Mouse (Mus musculus): ENCODE measurements around the gene Celsr1. TPM values are rescaled to one million over a fixed set of nuclear protein-coding genes. Genes with fewer than 3 reads are reported as not detected.
A peak's percentile ranks its signal among the peaks of the same experiment; 100 is the strongest.

Gene Celsr1
- polyA plus RNA-seq, 1 experiment = not detected

GRCm38 (mm10) chr15:86032811-86033190 lies 776 bp downstream of the Celsr1 start:
- 2% methylated on average over 38 of the region's 38 CpGs for WGBS
- Histone ChIP-seq H3K4me1 (ENCODE audit: control insufficient read depth, insufficient read depth, low read length) (peaks cover 21% of the 10 kb centered on the region), H3K27ac (ENCODE audit: insufficient read depth, low read depth, low read length) (no peak overlapping the region), H3K4me3 (ENCODE audit: insufficient read depth, low read depth, low read length) (peak overlapping the region; percentile 40)
- peak; percentile 24; the same call in 1 of the 2 replicates for TF ChIP-seq CTCF (IDR thresholded peaks at IDR 0.05; ENCODE audit: insufficient read depth, low read depth, low read length)
- TF ChIP-seq POLR2A (IDR thresholded peaks at IDR 0.05; ENCODE audit: insufficient read depth, low read depth, low read length) = no peak

GRCm38 (mm10) chr15:86029981-86030380 lies 3.6 kb downstream of the Celsr1 start:
- Histone ChIP-seq H3K4me1 (ENCODE audit: control insufficient read depth, insufficient read depth, low read length) (peaks cover 20% of the 10 kb centered on the region), H3K27ac (ENCODE audit: insufficient read depth, low read depth, low read length) (no peak overlapping the region), H3K4me3 (ENCODE audit: insufficient read depth, low read depth, low read length) (no peak overlapping the region)
- 66% methylated on average over 14 of the region's 14 CpGs for WGBS
- TF ChIP-seq POLR2A (IDR thresholded peaks at IDR 0.05; ENCODE audit: insufficient read depth, low read depth, low read length) (no peak), CTCF (IDR thresholded peaks at IDR 0.05; ENCODE audit: insufficient read depth, low read depth, low read length) (no peak)

DNA sequence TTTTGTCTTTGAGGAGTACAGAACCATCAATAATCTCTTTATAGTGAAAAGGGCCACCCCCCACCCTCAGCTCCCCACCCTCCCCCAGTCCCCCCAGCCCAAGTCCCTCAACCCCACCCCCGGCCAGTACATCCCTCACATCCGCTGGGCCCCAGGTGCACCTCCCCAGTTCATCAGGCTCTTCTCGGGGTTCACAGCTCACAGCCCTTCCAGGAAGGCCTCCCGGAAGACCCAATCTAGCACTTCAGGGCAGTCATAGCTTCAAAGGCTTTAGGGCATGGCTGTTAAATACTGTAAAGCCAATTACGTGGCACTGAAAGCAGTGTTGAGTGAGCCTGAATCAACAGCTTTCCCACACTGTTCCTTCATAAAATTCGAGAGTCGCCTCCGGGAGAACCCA lies 5.7 kb downstream of the Celsr1 start:
- no peak overlapping the region for H3K4me3 ChIP-seq (ENCODE audit: insufficient read depth, low read depth, low read length)
- 87% methylated on average over 8 of the region's 8 CpGs for WGBS
- no peak overlapping the region for H3K27ac ChIP-seq (ENCODE audit: insufficient read depth, low read depth, low read length)
- H3K4me1 ChIP-seq (ENCODE audit: control insufficient read depth, insufficient read depth, low read length) = peaks cover 4% of the 10 kb centered on the region
- no peak for TF ChIP-seq POLR2A (IDR thresholded peaks at IDR 0.05; ENCODE audit: insufficient read depth, low read depth, low read length)
- no peak for TF ChIP-seq CTCF (IDR thresholded peaks at IDR 0.05; ENCODE audit: insufficient read depth, low read depth, low read length)

DNA sequence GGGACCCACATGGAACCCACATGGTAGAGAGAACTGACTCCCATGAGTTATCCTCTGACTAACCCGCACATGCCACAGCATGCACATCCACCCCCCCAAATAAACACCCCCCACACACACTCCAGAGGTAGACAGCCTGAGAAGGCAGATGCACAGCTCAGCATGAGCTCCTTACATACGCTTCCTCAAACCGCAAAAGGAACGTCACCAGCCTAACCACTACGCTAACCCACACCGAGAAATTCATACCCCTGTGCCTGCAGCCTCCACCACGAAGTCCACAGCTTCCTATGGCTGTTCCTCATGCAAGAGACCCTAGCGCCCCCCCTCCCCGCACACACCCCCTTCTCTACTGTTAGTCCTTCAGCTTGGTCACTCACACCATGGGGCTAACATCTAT lies 11.6 kb downstream of the Celsr1 start:
- Histone ChIP-seq H3K4me1 (ENCODE audit: control insufficient read depth, insufficient read depth, low read length) (peaks cover 3% of the 10 kb centered on the region; the same call in 1 of the 2 replicates), H3K27ac (ENCODE audit: insufficient read depth, low read depth, low read length) (no peak overlapping the region), H3K4me3 (ENCODE audit: insufficient read depth, low read depth, low read length) (no peak overlapping the region)
- TF ChIP-seq POLR2A (IDR thresholded peaks at IDR 0.05; ENCODE audit: insufficient read depth, low read depth, low read length) (no peak), CTCF (IDR thresholded peaks at IDR 0.05; ENCODE audit: insufficient read depth, low read depth, low read length) (no peak)
- WGBS = 63% methylated on average over 9 of the region's 9 CpGs

GRCm38 (mm10) chr15:86021301-86021700 lies 12.3 kb downstream of the Celsr1 start:
- Histone ChIP-seq H3K4me1 (ENCODE audit: control insufficient read depth, insufficient read depth, low read length) (peaks cover 4% of the 10 kb centered on the region), H3K4me3 (ENCODE audit: insufficient read depth, low read depth, low read length) (no peak overlapping the region), H3K27ac (ENCODE audit: insufficient read depth, low read depth, low read length) (no peak overlapping the region)
- WGBS = 90% methylated on average over 9 of the region's 9 CpGs
- TF ChIP-seq POLR2A (IDR thresholded peaks at IDR 0.05; ENCODE audit: insufficient read depth, low read depth, low read length) (no peak), CTCF (IDR thresholded peaks at IDR 0.05; ENCODE audit: insufficient read depth, low read depth, low read length) (no peak)

DNA sequence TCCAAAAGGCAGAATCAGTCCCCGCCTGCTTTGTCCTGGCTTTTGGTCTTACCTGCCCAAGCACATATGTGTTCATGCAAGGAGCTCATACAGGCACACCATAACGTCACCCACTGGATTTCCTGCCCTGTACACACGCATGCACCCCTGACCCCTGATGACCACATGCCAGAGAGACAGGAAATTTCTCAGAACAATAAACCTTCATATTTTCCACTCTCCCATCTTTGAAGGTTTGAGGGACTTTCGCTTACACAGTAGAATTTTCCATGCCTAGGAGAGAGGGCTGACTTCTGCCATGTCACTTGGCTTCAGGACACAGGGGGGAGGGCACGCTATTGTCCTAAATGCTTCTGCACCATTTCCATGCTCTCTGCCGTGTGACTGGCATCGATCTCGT lies 13.6 kb downstream of the Celsr1 start:
- Histone ChIP-seq H3K4me3 (ENCODE audit: insufficient read depth, low read depth, low read length) (no peak overlapping the region), H3K4me1 (ENCODE audit: control insufficient read depth, insufficient read depth, low read length) (peaks cover 13% of the 10 kb centered on the region), H3K27ac (ENCODE audit: insufficient read depth, low read depth, low read length) (no peak overlapping the region)
- TF ChIP-seq POLR2A (IDR thresholded peaks at IDR 0.05; ENCODE audit: insufficient read depth, low read depth, low read length) (no peak), CTCF (IDR thresholded peaks at IDR 0.05; ENCODE audit: insufficient read depth, low read depth, low read length) (no peak)
- 61% methylated on average over 8 of the region's 8 CpGs for WGBS

DNA sequence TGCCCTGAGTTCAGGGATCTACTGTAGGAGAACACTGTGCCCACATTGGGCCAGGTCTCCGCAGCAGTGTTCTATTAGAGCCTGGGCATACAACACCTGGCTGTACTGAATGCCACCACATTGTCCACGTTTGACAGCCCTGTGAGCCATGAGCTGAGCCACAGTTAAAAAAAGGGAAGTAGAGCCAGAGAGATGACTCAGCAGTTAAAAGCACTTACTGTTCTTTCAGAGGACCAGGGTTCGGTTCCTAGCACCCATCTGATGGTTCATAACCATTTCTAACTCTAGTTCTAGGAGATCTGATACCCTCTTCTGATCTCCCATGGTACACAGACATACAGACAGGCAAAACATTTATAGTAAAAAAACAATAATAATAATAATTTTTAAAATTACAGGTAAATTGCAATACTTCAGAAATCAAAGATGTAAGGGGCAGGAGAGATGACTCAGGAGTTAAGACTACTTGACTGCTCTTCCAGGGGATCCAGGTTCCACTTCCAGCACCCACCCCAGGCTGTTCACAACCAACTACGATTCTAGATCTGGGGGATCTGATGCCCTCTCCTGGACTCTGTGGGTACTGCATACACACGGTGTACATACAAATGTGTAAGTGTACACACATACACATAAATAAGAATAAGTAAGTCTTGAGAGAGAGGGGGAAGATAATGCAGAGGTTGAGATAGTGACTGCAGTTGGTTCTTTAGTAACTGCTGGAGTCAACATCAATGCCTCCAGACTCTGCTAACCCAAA lies 14.6 kb downstream of the Celsr1 start:
- Histone ChIP-seq H3K4me3 (ENCODE audit: insufficient read depth, low read depth, low read length) (no peak overlapping the region), H3K27ac (ENCODE audit: insufficient read depth, low read depth, low read length) (no peak overlapping the region), H3K4me1 (ENCODE audit: control insufficient read depth, insufficient read depth, low read length) (peaks cover 13% of the 10 kb centered on the region)
- WGBS = 95% methylated on average over 5 of the region's 5 CpGs
- no peak for TF ChIP-seq CTCF (IDR thresholded peaks at IDR 0.05; ENCODE audit: insufficient read depth, low read depth, low read length)
- no peak for TF ChIP-seq POLR2A (IDR thresholded peaks at IDR 0.05; ENCODE audit: insufficient read depth, low read depth, low read length)

GRCm38 (mm10) chr15:86017336-86017735 lies 16.2 kb downstream of the Celsr1 start:
- TF ChIP-seq CTCF (IDR thresholded peaks at IDR 0.05; ENCODE audit: insufficient read depth, low read depth, low read length) (no peak), POLR2A (IDR thresholded peaks at IDR 0.05; ENCODE audit: insufficient read depth, low read depth, low read length) (no peak)
- Histone ChIP-seq H3K4me1 (ENCODE audit: control insufficient read depth, insufficient read depth, low read length) (peaks cover 17% of the 10 kb centered on the region), H3K4me3 (ENCODE audit: insufficient read depth, low read depth, low read length) (no peak overlapping the region), H3K27ac (ENCODE audit: insufficient read depth, low read depth, low read length) (no peak overlapping the region)
- WGBS = 94% methylated on average over 6 of the region's 6 CpGs

DNA sequence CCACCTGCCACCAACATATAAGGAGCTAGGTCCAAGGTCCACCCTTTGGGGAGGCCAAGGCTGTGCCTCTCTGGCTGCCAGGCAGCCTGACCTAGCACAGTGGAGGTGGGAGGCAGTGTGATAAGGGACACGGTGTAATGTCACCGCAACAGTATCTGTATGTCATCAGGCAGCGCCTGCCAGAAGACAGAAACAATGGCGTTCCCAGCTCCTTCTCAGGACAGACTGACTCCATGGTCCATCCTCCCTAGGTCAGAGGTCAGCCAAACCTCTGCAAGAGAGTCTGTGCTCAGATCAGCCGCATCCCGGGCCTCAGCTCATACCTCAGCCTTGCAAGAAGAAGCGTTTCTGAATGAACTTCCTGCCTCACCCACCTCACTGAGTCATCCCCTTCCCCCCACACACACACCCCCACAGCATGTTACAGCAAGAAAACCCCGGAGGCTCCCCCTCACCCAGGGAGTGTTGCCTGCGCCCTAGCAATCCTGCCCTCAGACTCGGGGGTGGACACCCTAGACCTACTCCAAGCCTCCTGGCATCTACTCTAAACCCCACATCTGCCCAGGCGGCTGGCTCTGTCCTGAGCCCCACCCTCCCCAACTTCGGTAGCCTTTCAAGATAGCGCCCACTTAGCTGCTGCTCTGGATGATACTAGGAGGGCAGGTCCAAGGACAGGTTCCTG lies 17.6 kb downstream of the Celsr1 start:
- H3K4me1 ChIP-seq (ENCODE audit: control insufficient read depth, insufficient read depth, low read length) = peaks cover 13% of the 10 kb centered on the region
- no peak overlapping the region for H3K4me3 ChIP-seq (ENCODE audit: insufficient read depth, low read depth, low read length)
- no peak overlapping the region for H3K27ac ChIP-seq (ENCODE audit: insufficient read depth, low read depth, low read length)
- TF ChIP-seq CTCF (IDR thresholded peaks at IDR 0.05; ENCODE audit: insufficient read depth, low read depth, low read length) (no peak), POLR2A (IDR thresholded peaks at IDR 0.05; ENCODE audit: insufficient read depth, low read depth, low read length) (no peak)
- WGBS = 45% methylated on average over 13 of the region's 13 CpGs

Data from olfactory bulb, adult 2 months (tissue).